Mouse (Mus musculus) lung, embryonic 16.5 days (tissue): ENCODE results near the gene Serpinb9g. TPM values are rescaled to one million over a fixed set of nuclear protein-coding genes. Genes with fewer than 3 reads are reported as not detected.
"Not testable (repeated sequence)": the region's sequence is repeated elsewhere in the genome, so short reads cannot be mapped to it uniquely, and the experiment has no call there.

Source experiments
- ATAC-seq: fragments of 200-750 bp; cut with Nextera tagmentation; 2 replicates; pipeline ENCODE4 v1.8.0; 2017; ENCODE audit warnings: low read depth, mild to moderate bottlenecking, moderate library complexity
- H3K27ac ChIP-seq: fragments of 300-500 bp; sonication (generic); 2 replicates; pipeline ENCODE4 v1.5.1; 2014; ENCODE audit warnings: mild to moderate bottlenecking, control low read depth, low read length
- H3K27me3 ChIP-seq: fragments of 300-500 bp; sonication (generic); 2 replicates; pipeline ENCODE4 v1.6.1; 2014; ENCODE audit warnings: low read depth, low read length, mixed read lengths; ENCODE audit not compliant: control insufficient read depth, insufficient read depth
- H3K36me3 ChIP-seq: fragments of 300-500 bp; sonication (generic); 2 replicates; pipeline ENCODE4 v1.6.1; 2014; ENCODE audit warnings: low read length; ENCODE audit not compliant: control insufficient read depth, insufficient read depth
- H3K4me1 ChIP-seq: fragments of 300-500 bp; sonication (generic); replicated peaks from 2 replicates; pipeline ENCODE4 v1.6.1; 2014; ENCODE audit warnings: low read length, mixed read lengths; ENCODE audit not compliant: control insufficient read depth, insufficient read depth
- H3K4me2 ChIP-seq: fragments of 300-500 bp; sonication (generic); 2 replicates; pipeline ENCODE4 v1.6.1; 2014; ENCODE audit warnings: low read depth, low read length, control low read depth
- H3K4me3 ChIP-seq: fragments of 300-500 bp; sonication (generic); 2 replicates; pipeline ENCODE4 v1.5.1; 2014; ENCODE audit warnings: mild to moderate bottlenecking, low read length, control low read depth
- H3K9ac ChIP-seq: fragments of 300-500 bp; sonication (generic); 2 replicates; pipeline ENCODE4 v1.6.1; 2014; ENCODE audit warnings: low read length, control low read depth
- H3K9me3 ChIP-seq: fragments of 300-500 bp; sonication (generic); 2 replicates; pipeline ENCODE4 v1.6.1; 2016; ENCODE audit warnings: low read length; ENCODE audit not compliant: control insufficient read depth
- WGBS: fragments of 180-500 bp; shearing (Covaris S2); extraction: QIAGEN DNeasy Blood & Tissue Kit; methylation state at CpG from one replicate; pipeline ENCODE4 v1.1.7; 2014; 5-methylcytosine and 5-hydroxymethylcytosine counted together
- polyA plus RNA-seq: library from polyadenylated mRNA; unstranded; fragments of >200 nt; fragmentation: Nextera tagmentation; extraction: Ambion mirVana; gene quantifications from 2 replicates; pipeline ENCODE4 v1.2.1, GENCODE M21; 2015

The Serpinb9g gene
- polyA plus RNA-seq = not detected in 2 replicates

- not testable (repeated sequence) for H3K27me3 ChIP-seq, H3K36me3 ChIP-seq, H3K27ac ChIP-seq, H3K9me3 ChIP-seq, H3K4me1 ChIP-seq, H3K9ac ChIP-seq, H3K4me2 ChIP-seq, ATAC-seq, H3K4me3 ChIP-seq
- WGBS = 78% methylated on average over 4 of the region's 4 CpGs
Observed at GRCm38 (mm10) chr13:33484490-33484889, at the start of gene Serpinb9g. TSS of gene Serpinb9g (plus strand) at chr13:33484790.

- H3K36me3 ChIP-seq, ATAC-seq, H3K27ac ChIP-seq, H3K9ac ChIP-seq, H3K9me3 ChIP-seq, H3K4me2 ChIP-seq, H3K4me1 ChIP-seq, H3K4me3 ChIP-seq, H3K27me3 ChIP-seq: not testable (repeated sequence)
- WGBS = 70% methylated on average over 3 of the region's 3 CpGs
Observed at GRCm38 (mm10) chr13:33483872-33484271, 718 bp upstream of the Serpinb9g start.

- Histone ChIP-seq H3K4me3 (no peak overlapping the region), H3K27me3 (no peaks in the 10 kb centered on the region), H3K9ac (no peak overlapping the region), H3K9me3 (no peaks in the 10 kb centered on the region), H3K27ac (no peak overlapping the region), H3K4me1 (no peaks in the 10 kb centered on the region), H3K4me2 (no peak overlapping the region), H3K36me3 (no peaks in the 10 kb centered on the region)
- no peak for ATAC-seq
Observed at GRCm38 (mm10) chr13:33524629-33525028, 40.0 kb downstream of the Serpinb9g start.

- Histone ChIP-seq H3K36me3 (no peaks in the 10 kb centered on the region), H3K4me3 (no peak overlapping the region), H3K4me1 (no peaks in the 10 kb centered on the region), H3K27me3 (no peaks in the 10 kb centered on the region), H3K9me3 (no peaks in the 10 kb centered on the region), H3K9ac (no peak overlapping the region), H3K27ac (no peak overlapping the region), H3K4me2 (no peak overlapping the region)
- ATAC-seq = no peak
Observed at GRCm38 (mm10) chr13:33532814-33533213, 48.2 kb downstream of the Serpinb9g start.

Other genes starting within 250 kb of the Serpinb9g start
- gene Serpinb9e, start 235.2 kb upstream of the Serpinb9g start, polyA plus RNA-seq = not detected in 2 replicates
- gene Serpinb9f, start 160.7 kb upstream of the Serpinb9g start, polyA plus RNA-seq = not detected in 2 replicates
- gene Gm11397, start 89.0 kb upstream of the Serpinb9g start, polyA plus RNA-seq = not detected in 2 replicates
- not detected in 2 replicates for gene Serpinb6d, start 176.6 kb downstream of the Serpinb9g start, polyA plus RNA-seq